Mouse (Mus musculus) heart, embryonic 16.5 days (tissue): ENCODE data around the gene Slc16a11. TPM values are rescaled to one million over a fixed set of nuclear protein-coding genes. Genes with fewer than 3 reads are reported as not detected.

Experiments
- ATAC-seq: fragments of 200-750 bp; cut with Nextera tagmentation; replicated peaks from 2 replicates; pipeline ENCODE4 v1.8.0; 2017; ENCODE audit warnings: moderate number of reproducible peaks; ENCODE audit not compliant: insufficient read depth, low FRiP score; ENCODE audit errors: extremely low read depth
- H3K27ac ChIP-seq: fragments of 300-500 bp; sonication (generic); 2 replicates; pipeline ENCODE4 v1.5.1; 2014; ENCODE audit warnings: mild to moderate bottlenecking, low read length, control low read depth, moderate library complexity
- H3K27me3 ChIP-seq: fragments of 300-500 bp; sonication (generic); 2 replicates; pipeline ENCODE4 v1.6.1; 2014; ENCODE audit warnings: low read length, mixed read lengths; ENCODE audit not compliant: control insufficient read depth, insufficient read depth
- H3K36me3 ChIP-seq: fragments of 300-500 bp; sonication (generic); 2 replicates; pipeline ENCODE4 v1.6.1; 2014; ENCODE audit not compliant: control insufficient read depth, insufficient read depth
- H3K4me1 ChIP-seq: fragments of 300-500 bp; sonication (generic); 2 replicates; pipeline ENCODE4 v1.6.1; 2014; ENCODE audit warnings: low read length, mixed read lengths; ENCODE audit not compliant: control insufficient read depth, insufficient read depth
- H3K4me2 ChIP-seq: fragments of 300-500 bp; sonication (generic); 2 replicates; pipeline ENCODE4 v1.6.1; 2014; ENCODE audit warnings: low read depth, mild to moderate bottlenecking, control low read depth, low read length
- H3K4me3 ChIP-seq: fragments of 300-500 bp; sonication (generic); 2 replicates; pipeline ENCODE4 v1.5.1; 2014; ENCODE audit warnings: mild to moderate bottlenecking, control low read depth, low read length
- H3K9ac ChIP-seq: fragments of 300-500 bp; sonication (generic); 2 replicates; pipeline ENCODE4 v1.6.1; 2014; ENCODE audit warnings: low read length, control low read depth
- H3K9me3 ChIP-seq: fragments of 300-500 bp; sonication (generic); replicated peaks from 2 replicates; pipeline ENCODE4 v1.6.1; 2016; ENCODE audit warnings: low read length; ENCODE audit not compliant: control insufficient read depth
- WGBS: fragments of 180-500 bp; shearing (Covaris S2); extraction: QIAGEN DNeasy Blood & Tissue Kit; methylation state at CpG from one replicate; pipeline ENCODE4 v1.1.7; 2014; 5-methylcytosine and 5-hydroxymethylcytosine counted together
- polyA plus RNA-seq: library from polyadenylated mRNA; unstranded; fragments of >200 nt; fragmentation: Nextera tagmentation; extraction: Ambion mirVana; gene quantifications from 2 replicates; pipeline ENCODE4 v1.2.1, GENCODE M21; 2015

The Slc16a11 gene
- polyA plus RNA-seq, 1 experiment from 2014 or later: 0.33 TPM

DNA sequence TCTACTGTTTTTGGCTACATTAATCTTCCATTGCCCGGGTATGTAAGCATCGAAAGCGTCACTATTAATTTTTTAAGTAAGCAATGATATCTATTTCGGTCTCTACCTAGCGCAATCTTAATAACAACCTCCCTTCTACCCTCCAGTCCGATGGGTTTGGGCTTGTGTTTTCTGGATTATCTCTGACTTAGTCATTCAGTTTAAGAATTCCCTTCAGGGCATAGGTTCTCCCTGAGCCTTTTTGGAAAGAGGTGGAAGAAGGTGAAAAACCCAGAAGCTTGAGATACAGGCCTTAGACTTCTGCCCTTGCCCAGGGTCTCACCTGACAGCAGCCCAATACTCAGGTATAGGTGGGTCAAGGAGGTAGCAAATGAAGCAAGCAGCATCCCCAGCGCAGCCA is 7.3 kb downstream of the Slc16a11 start:
- Histone ChIP-seq H3K9me3 (no peaks in the 10 kb centered on the region), H3K4me3 (peak overlapping the region; percentile 70), H3K27ac (no peak overlapping the region), H3K4me1 (peaks cover 14% of the 10 kb centered on the region), H3K27me3 (peaks cover 28% of the 10 kb centered on the region), H3K9ac (peak overlapping the region; percentile 82), H3K36me3 (no peaks in the 10 kb centered on the region), H3K4me2 (peak overlapping the region; percentile 99)
- no peak for ATAC-seq
- 69% methylated on average over 7 of the region's 7 CpGs for WGBS

DNA sequence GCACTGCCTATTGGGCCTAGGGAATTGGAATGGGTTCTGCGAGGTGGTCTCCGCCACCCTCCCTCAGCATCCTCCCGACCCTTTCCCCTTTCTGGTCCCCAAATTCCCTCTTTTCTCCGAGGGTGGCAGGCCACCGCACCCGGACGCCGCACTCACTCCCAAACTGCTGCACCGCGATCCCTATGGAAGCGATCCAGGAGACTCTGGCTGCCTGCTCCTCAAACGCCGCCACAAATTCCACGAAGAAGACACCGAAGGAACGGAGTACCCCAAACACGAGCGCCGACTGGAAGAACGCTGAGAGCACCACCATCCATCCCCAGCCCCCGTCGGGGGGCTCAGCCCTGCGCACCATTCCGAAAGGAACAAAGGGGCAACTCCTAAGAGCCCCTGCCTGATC is 7.8 kb downstream of the Slc16a11 start:
- H3K4me3 ChIP-seq: peak overlapping the region; percentile 70
- no peaks in the 10 kb centered on the region for H3K9me3 ChIP-seq
- peaks cover 26% of the 10 kb centered on the region for H3K27me3 ChIP-seq
- H3K27ac ChIP-seq: peak overlapping the region; percentile 91
- peak overlapping the region; percentile 99 for H3K4me2 ChIP-seq
- H3K4me1 ChIP-seq: peaks cover 13% of the 10 kb centered on the region; the same call in 1 of the 2 replicates
- H3K36me3 ChIP-seq: no peaks in the 10 kb centered on the region
- no peak for ATAC-seq
- peak overlapping the region; percentile 82 for H3K9ac ChIP-seq
- 2% methylated on average over 24 of the region's 24 CpGs for WGBS

DNA sequence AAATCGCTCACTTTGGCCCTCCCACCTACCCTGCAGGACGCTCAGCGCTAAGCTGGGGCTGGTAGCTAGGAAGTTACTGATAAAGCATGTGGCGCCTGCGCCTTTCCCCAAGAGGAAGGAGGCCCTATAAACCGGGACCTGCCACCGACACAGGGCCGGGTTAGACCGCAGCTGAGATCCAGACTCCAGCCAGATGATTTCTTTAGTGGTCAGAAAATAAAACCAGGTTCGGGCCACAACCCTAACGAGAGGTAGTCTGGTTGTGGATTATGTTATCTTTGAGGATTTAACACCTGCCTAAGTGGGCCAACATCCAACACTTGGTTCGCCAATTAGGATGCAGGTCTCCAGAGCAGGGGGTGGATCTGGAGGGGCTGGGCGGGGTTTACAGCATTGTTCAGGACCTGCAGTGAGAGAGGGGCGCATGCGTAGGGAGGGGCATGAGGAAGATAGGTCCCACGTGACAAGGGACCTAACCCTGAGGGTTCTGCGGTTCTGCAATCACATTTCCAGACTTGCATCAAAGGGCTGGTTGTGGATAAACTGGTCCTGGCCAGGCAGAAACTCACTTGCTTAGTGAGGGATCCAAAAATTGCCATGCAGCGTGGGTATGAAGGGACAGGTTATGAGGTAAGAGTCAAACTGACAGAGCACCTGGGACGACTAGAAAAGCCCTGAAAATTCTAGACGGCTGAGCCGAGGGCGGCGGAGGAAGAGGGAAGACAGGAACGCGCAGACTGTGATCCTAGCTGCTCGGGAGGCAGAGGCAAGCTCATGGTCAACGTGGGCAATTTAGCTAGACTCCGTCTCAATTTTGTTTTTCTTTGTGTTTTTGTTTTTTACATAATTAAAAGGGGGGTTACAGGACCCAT is 8.4 kb downstream of the Slc16a11 start, which contains the start of gene Slc16a13:
Gene Slc16a13, minus strand, starts transcription at position 334 of the 872 bp plus-strand sequence.
- Histone ChIP-seq H3K4me1 (peaks cover 13% of the 10 kb centered on the region; the same call in 1 of the 2 replicates), H3K9ac (peak within 1 kb of the TSS; percentile 82), H3K36me3 (no peaks in the 10 kb centered on the region), H3K9me3 (no peaks in the 10 kb centered on the region), H3K27me3 (peaks cover 24% of the 10 kb centered on the region), H3K4me3 (peak within 1 kb of the TSS; percentile 70), H3K27ac (peak within 1 kb of the TSS; percentile 91), H3K4me2 (peak within 1 kb of the TSS; percentile 99)
- WGBS: under 1% methylated on average over 28 of the region's 28 CpGs
- ATAC-seq: peak; percentile 93

GRCm38 (mm10) chr11:70221603-70222500 is 9.3 kb downstream of the Slc16a11 start:
- 0 out of 2 replicates have a peak, but pooled peaks have one; percentile 8 for ATAC-seq
- H3K4me2 ChIP-seq: peak overlapping the region; percentile 99
- H3K9ac ChIP-seq: peak overlapping the region; percentile 82
- H3K27me3 ChIP-seq: peaks cover 22% of the 10 kb centered on the region
- H3K27ac ChIP-seq: peak overlapping the region; percentile 91
- H3K36me3 ChIP-seq: no peaks in the 10 kb centered on the region
- peaks cover 20% of the 10 kb centered on the region for H3K4me1 ChIP-seq
- WGBS: 13% methylated on average over 14 of the region's 14 CpGs
- no peaks in the 10 kb centered on the region for H3K9me3 ChIP-seq
- H3K4me3 ChIP-seq: peak overlapping the region; percentile 70

- WGBS: 62% methylated on average over 9 of the region's 9 CpGs
- no peaks in the 10 kb centered on the region for H3K9me3 ChIP-seq
- H3K27ac ChIP-seq: peak overlapping the region; percentile 82
- peak overlapping the region; percentile 14; the same call in 1 of the 2 replicates for H3K4me3 ChIP-seq
- no peak; the same call in 1 of the 2 replicates for ATAC-seq
- no peak overlapping the region; the same call in 1 of the 2 replicates for H3K9ac ChIP-seq
- peaks cover 23% of the 10 kb centered on the region for H3K4me1 ChIP-seq
- peak overlapping the region; percentile 42 for H3K4me2 ChIP-seq
- peaks cover 30% of the 10 kb centered on the region for H3K27me3 ChIP-seq
- H3K36me3 ChIP-seq: no peaks in the 10 kb centered on the region
These were observed 11.2 kb downstream of the Slc16a11 start for GRCm38 (mm10) chr11:70223724-70224123.

GRCm38 (mm10) chr11:70225798-70226601 is 13.4 kb downstream of the Slc16a11 start:
- H3K36me3 ChIP-seq: no peaks in the 10 kb centered on the region
- H3K4me3 ChIP-seq: peak overlapping the region; percentile 51
- ATAC-seq: no peak
- peaks cover 21% of the 10 kb centered on the region for H3K4me1 ChIP-seq
- peak overlapping the region; percentile 25 for H3K27ac ChIP-seq
- H3K27me3 ChIP-seq: peaks cover 41% of the 10 kb centered on the region
- no peaks in the 10 kb centered on the region for H3K9me3 ChIP-seq
- H3K9ac ChIP-seq: peak overlapping the region; percentile 56
- peak overlapping the region; percentile 59 for H3K4me2 ChIP-seq
- 24% methylated on average over 27 of the region's 27 CpGs for WGBS

DNA sequence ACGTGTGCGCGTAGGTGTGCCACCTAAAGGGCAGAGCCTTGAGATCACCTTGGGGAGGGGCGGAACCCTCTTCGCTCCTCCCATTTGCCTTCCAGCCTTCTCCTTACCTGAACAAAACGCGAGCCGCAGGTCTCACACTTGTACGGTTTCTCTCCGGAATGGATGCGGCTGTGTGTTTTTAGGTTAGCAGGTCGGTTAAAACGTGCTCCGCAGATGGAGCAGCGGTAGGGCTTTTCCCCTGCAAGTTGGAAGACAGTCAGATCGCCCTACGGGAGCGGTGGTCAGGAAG is 14.0 kb downstream of the Slc16a11 start:
- H3K9me3 ChIP-seq: no peaks in the 10 kb centered on the region
- H3K4me3 ChIP-seq: peak overlapping the region; percentile 51
- peaks cover 41% of the 10 kb centered on the region for H3K27me3 ChIP-seq
- peak overlapping the region; percentile 59 for H3K4me2 ChIP-seq
- H3K9ac ChIP-seq: peak overlapping the region; percentile 56
- ATAC-seq: no peak
- H3K4me1 ChIP-seq: peaks cover 20% of the 10 kb centered on the region
- no peaks in the 10 kb centered on the region for H3K36me3 ChIP-seq
- no peak overlapping the region; the same call in 1 of the 2 replicates for H3K27ac ChIP-seq
- 12% methylated on average over 18 of the region's 18 CpGs for WGBS

- 27% methylated on average over 5 of the region's 5 CpGs for WGBS
- peak overlapping the region; percentile 56 for H3K9ac ChIP-seq
- H3K4me1 ChIP-seq: peaks cover 17% of the 10 kb centered on the region
- no peaks in the 10 kb centered on the region for H3K9me3 ChIP-seq
- peak overlapping the region; percentile 59 for H3K4me2 ChIP-seq
- ATAC-seq: no peak
- no peaks in the 10 kb centered on the region for H3K36me3 ChIP-seq
- H3K27ac ChIP-seq: peak overlapping the region; percentile 17; the same call in 1 of the 2 replicates
- peaks cover 41% of the 10 kb centered on the region for H3K27me3 ChIP-seq
- H3K4me3 ChIP-seq: peak overlapping the region; percentile 51
These were observed 14.6 kb downstream of the Slc16a11 start for GRCm38 (mm10) chr11:70227126-70227525.
